Mouse (Mus musculus) ovary, postnatal 36 days (tissue): Measurements from ENCODE around the gene Mroh9.

Source experiments
- DNase-seq: peaks from one replicate; pipeline ENCODE4 v3.0.0; 2022; ENCODE audit warnings: low spot score, mixed read lengths

The Mroh9 gene

DNA sequence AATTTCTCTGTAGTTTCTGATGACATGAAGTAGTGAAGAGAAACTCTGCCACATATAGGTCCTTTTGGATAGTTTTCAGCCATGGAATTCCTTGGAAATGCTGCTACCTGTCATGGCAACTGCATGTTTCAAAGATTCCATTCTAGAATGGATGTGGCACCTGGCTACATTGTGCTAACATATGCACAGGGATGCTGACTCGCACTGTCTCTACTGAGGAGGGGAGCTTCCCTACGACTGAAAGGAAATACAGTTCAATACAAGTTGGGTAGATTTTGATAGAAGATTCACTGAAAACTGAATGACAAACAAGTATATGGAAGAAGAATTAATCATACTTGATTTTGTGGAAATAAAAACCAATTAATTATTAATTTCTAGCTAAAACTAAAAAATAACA lies at the start of gene Mroh9:
TSS of gene Mroh9 (minus strand) at position 101 of the 400 bp plus-strand sequence.
- DNase-seq: no peak

DNA sequence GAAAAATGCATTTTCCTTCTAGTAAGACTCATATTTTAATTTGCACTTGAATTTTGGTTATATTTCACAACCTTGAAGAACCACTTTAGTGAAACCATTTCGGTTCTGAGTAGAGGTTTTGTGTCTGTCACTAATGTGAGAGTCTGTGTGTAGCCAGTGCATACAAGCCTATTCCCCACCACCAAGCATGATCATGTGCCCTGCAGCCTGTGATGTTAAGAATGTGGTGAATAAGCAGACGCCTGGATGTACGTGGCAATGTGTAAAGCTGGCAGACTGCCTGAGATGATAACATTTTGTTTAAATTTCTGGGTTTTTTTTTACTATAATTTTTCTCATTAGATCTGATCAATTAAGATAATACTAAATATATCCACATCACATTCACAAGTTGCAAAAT lies 44.5 kb upstream of the Mroh9 start:
- DNase-seq: no peak

DNA sequence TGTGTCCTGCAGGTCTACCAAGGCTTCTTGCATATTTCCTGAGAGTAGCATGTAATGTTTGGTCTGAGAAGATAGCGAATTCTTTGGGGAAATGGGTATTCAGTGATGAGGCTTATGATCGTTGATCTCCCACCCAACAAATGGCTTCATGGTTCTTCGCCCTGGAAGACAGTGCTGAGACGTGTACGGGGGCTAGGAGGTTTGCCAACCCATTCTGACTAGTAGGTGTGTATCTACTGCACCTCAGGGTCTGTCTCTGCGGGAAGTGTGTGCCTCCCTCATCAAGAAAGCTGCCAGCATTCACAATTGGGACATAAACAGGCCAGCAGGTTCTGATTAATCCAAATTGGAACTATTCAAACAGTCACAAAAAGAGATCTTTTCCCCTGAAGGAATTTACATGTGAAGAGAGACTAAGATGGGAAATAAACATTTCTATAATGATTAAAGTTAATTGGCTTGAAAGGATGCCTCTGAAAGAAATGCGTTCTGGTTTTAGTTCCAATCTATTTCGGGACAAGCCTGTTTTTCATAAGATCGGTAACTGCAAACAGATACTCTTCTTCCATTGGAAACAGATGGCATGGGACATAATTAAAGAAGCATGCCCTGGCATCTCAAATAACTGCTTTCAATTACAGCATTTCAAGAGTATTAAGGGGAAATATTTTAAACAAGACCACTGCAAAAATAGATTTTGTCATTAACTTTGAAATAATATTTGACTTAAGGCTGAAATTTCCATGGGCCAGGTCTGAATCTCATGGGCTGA lies 43.8 kb upstream of the Mroh9 start:
- DNase-seq: no peak

DNA sequence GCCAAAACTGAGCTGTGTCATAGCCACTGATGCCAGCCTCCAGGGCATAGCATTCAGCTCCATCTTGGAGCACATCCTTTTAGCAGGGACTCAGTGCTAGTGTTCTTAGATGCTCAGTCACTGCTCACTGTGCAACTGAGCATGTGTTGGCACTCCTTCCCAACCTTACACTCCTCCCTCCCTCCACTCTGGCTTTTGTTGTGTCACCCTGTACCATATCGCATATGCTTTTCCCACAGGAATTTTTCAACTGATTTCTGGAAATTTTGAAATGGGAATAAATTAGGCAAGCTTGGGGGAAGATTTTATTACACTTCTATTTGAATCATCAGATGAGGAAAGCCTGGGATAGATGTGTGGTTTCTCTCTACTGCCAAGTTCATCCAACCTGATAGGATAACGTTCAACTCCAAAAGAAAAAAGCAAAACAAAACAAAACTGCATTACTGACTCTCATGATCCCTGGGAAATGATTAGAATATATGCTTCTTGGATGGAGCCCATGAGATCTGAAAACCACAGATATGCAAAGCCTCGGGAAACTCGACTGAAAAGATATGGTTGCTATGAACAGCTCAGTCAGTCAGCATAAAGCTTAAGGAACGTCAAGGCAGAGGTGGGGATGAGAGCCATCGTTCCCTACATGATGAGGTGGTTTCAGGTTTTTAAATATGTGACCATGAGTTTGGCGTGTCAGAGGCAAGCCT lies 40.9 kb upstream of the Mroh9 start:
- DNase-seq: no peak

DNA sequence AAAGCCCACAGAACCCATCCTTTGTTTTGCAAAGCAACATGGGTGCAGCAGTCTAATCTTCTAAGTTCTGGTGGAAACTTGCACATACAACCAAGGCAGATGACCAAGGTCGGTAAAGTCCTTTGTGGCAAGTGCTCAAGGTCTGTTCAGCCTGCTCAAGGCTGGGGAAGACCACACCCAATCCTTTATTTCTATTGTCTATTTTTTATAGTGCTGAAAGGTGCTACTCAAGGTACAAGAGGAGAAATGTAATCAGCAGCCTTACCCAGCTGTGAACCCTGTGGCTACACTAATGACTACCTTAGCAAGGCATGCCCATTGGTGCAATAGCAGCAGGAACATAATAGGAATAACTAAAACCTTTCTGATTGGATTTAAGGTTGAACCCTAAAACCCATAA lies 36.9 kb upstream of the Mroh9 start:
- DNase-seq: no peak

DNA sequence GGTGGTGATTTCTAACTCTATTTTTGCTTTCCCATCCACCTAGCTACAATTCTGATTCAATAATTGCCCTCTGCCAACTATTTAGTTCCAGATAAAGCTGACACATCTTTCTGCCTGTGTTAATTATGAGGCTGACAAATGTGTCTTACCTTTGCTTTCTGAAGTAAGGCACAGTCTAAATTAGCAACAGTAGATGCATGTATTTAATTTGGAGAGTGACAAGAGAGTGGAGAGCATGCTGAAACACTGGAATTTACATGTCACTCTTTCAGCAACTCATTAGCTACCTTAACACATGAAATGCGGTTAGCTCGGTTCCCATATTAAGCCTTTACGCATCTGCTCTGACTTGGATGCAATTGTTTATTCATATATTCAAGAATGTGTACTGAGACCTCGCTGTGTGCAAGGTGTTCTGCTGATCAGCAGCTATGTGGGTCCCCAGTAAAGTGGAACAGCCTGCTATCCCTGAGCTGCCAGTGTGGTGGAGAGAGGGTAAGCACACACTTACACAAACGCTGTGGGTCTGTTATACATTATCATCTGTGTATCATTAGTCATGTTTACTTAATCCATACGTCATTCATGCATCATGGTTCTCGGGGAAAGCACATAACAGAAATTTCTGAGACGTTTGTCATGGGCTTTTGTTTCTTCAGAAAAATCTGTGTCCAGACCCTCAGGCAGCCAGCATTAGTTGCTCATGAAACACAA lies 28.1 kb upstream of the Mroh9 start:
- no peak for DNase-seq

DNA sequence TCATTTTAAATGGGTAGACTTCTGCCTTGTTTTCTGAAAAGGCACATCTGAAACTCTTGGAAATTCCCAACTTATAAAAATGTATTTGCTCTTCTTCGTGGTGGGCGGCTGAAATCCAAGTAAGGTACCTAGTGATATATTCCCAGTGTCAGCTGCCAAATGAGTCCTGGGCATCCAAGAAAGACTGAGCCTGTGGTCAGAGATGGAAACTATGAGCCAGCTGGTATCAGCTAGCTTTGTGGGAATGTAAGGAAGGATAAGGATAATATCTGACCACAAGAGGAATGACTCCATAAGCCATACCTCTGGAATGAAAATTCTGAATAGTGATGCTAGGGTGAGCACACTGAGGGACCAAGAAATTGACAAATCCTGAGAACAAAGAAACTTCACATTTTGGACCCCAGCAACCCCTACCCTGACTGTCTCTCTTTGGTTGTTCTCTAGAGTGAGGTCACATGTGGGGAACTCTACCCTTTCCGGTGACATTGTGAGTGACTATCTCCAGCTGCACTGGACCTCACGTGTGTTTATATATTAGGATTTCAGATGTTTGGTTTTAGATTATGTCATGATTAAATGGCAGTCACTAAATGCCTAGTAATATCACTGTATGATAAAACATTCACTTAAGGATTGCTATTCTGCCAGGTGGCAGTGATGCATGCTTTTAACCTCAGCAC lies 27.2 kb upstream of the Mroh9 start:
- DNase-seq: no peak

DNA sequence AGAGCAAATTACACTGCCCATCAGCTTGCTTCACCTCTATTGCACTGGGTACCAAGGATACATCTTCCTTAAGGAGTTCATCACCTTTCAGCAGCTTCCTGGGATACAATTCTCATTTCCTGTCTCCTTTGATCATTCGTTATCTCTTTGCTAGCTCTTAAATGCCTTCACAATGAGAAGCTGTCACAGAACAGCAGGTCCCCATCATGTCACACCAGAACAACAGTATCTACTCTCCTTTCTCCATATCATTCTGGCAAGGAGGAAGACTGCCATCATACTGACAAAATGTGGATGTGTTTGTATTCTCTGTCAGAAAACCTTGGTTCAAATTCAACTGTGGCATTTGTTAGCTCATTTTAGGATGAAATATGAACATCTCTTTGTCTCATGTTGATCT lies 19.5 kb upstream of the Mroh9 start:
- DNase-seq: no peak

DNA sequence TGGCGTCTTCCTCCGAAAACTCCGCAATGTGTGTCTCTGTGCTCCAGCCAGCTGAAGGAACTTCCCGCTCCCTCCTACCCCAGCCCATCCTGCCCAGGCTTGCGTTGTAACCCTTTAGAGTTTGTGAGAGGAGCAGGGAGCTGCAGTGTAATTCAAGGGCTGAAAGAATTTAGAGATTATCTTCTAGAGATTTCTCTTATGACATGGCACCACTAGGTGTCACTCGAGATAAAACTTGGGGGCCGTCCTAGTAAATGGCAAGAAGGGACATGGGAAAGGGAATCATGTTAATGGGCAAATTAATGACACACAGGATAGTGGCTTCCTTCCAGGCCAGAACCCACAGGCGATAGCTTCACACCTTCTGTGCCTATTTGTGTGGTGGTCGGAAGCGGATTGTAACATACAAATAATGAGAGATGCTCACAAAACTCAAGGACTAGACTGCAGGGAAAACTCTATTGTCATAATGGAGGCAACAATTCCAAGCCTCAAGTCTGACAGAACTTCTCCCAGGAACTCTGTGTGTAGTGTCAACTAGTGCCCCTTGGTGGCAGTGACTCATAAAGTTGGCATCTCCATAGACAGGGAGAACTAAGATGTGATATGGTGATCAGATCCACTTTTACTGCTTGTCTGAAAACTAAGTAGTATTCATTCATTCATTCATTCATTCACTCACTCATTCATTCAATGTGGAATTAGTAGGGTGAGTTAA lies 6.1 kb upstream of the Mroh9 start:
- no peak for DNase-seq

DNA sequence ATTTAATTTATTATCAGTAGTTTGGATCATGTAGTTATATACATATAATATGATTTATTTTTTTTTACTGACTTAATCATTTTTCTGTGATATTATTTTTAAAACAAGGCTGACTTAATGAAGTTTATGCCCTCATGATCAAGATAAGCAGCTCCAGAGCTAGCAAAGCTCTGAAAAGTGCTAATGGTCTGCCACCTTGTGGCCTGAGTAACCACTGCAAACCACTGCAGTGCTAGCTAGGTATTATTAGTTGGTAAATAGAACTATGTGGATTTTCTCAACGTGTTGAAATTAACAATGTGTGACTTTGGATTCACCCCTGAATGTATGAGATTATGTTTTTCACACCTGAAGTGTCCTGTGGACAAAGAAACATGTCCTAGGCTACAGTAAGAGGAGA lies 15.0 kb downstream of the Mroh9 start:
- DNase-seq: peak; percentile 39

DNA sequence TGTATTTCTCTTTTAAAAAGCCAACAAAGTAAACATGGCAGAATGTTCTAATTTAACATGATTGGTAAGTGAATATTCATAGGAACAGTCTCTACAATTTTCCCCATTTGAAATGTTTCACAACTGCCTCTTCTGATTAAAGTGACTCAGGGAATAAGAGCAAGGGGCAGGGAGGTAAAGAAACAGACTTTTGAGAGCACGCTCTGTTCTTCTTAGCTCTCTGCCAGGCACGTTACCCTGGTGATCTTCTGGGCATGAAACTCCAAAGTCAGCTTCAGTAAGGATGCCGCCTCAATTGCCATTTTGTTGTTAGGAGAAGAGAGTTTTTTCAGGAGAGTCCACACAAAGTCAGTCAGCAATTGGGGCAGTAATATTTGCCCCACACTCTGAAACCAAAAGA lies 25.1 kb downstream of the Mroh9 start:
- DNase-seq: no peak

DNA sequence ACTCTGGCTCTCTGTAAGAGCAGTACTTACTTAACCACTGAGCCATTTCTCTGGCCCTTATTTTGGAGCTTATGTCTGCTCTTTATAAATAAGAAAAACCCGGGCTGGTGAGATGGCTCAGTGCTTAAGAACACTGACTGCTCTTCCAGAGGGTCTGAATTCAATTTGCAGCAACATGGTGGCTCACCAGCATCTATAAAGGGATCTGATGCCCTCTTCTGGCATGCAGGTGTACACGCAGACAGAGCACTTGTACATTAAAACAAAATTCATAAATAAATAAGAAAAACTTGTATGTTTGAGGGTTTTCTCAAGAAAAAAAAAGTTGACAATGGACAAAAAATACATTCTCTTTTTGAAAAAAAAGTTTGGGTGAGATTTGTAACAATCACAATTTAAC lies 28.1 kb downstream of the Mroh9 start:
- no peak for DNase-seq

DNA sequence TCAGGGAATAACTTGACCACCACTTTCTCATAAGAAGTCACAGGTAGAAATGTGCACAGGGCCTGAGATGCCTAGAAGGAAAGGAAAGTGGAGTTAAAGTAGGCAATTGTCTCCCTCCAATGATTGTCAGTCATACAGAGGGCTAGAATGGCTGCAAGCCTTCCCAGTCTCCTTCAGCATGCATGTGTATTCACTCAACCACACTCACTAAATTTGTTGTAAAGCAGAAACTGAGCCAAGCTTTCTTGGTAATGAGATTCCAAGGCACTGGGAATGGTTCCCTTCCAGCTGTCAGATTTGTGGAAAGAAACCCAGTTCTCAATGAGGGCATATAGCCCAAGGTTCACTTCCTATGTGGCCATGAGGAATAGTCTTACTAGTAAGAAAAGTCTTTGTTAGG lies 29.8 kb downstream of the Mroh9 start:
- no peak for DNase-seq

DNA sequence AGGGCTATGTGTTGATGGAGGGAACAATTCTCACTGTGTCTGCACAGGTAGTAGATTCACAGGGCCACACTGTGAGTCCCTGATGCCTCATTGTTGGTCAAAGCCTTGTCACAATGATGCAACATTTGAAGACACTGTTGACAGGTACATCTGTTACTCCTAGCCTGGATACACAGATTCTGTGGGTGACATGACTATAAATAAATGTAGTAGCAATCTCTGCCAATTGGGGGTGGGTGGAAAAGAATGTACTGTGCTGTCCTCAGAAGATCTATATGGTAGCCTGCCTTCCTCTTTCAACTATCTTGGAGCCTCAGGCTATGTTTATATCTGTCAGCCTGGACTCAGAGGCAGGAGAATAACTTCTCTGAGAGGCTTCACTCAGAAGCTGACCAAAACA lies 62.4 kb downstream of the Mroh9 start:
- no peak for DNase-seq

DNA sequence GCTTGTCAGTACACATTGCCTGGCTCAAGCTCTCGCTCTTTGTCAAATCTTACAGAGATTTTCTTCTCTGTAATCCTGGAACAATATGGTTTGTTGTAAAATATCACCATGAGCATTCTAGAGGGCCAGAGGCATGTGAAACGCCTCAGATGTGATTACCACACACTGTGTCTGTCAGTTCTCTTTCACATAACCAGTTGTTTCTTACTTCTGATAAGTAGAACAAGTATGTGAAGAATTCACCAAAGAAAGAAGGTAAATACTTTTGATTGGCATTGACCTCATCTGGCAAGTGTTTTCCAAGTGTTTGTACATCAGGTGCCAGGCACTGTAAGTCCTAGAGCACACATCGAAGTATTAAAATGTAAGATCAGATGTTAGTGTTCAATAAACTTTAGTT lies 76.2 kb downstream of the Mroh9 start:
- no peak for DNase-seq

DNA sequence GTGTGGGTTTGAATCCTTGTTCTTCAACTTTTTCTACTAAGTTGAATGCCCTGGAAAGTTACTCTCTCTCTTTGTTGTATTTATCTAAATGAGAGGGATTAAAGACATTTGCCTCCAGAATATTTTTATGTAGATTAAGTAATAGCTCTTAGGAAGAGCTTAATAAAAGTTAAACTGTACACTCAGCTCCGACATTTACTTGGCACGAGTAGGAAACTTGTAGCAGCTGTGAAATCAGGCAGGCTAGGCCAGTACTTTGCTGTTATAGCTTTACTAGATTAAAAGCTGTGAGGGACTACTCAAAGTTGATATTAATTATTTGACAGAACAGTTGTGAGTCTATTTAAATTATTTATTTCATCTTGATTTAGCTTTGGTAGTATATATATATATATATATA lies 82.0 kb downstream of the Mroh9 start:
- DNase-seq: no peak

DNA sequence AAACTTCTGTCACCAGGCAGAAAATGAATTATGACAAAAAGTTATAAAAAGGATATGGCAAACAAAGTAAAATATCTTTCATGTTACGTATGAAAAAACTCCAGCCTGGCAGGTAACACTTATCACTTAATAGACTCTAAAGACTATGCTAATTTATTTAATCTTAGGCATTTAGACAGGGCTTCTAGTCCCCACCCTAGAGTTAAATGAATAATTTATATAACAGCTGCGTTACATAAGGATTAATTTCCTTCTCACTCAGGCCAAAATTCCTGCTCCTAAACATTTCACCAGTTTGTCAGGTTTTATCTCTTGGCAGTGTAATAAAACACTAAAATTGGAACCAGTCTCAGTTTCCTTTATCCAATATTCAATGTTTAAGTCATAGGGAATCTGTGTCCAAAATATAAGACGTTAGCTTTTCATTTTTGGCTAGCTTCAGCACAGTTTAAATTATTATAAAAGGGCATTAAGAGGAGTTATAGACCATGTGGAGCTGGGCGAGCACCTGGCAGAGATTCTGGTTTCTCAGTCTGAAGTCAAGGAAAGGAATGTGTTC lies 84.1 kb downstream of the Mroh9 start:
- DNase-seq: no peak

DNA sequence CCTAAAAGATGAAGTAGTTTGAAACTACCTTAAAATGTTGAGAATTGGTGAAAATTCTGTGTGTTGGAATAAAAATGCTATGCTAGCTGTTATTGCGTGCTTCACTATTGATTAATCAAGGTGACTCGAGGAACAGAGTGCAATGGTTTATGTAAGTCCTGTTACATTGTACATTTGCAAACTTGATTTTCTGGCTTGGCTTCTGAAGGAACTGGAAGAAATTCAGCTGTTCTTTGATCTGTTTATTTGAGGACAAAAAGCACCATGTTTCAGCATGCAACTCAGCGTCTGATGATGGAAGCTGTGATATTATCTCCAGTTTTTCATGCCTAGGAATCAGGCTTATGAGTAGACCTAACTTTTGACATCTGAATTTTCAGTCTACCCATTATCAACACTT lies 97.9 kb downstream of the Mroh9 start:
- DNase-seq: no peak

DNA sequence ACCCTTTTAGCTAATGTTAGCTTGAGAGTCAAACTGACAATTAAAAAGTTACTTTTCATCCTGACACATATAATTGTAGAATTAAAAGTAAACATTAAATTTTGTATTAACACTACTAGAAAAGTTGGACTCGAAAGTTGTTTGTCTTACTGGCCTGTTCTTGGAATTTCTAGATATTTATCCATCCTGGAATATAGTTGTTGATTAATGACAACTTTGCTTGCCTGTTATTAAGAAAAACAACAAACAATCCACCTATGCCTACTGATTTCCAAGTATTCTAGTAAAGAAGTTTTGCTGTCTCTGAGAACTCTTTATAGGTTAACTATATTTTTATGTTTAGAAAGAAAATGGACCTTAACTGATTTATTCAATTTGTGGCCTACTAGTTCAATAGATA lies 98.7 kb downstream of the Mroh9 start:
- DNase-seq: no peak

DNA sequence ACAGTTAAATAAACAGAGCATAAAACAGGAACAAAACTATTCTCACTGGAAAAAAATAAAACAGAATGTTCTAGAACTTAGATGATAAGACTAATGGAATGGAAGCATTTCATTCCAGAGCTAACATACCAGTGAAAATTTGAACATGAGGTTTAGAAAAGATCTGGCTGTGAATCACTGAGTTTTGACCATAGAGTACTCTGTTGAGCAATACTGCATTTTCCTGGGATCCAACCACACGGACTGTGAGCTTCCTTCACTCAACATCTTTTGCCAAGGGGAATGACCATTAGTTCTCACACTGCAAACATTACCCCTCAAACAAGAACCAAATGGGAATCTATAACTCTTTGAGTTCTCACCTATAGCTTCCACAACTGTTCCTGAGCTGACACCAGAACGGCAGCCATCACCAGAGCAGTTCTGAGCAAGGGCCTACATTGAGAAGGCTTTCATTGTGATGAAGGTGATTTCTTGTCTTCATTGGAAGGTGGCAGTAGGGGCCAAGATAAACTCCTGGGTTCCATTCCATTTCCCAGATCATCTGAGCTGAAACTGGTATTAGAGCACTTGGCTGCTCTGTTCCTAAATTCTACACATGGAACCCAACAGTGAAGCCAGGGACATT lies 99.2 kb downstream of the Mroh9 start:
- DNase-seq: no peak

DNA sequence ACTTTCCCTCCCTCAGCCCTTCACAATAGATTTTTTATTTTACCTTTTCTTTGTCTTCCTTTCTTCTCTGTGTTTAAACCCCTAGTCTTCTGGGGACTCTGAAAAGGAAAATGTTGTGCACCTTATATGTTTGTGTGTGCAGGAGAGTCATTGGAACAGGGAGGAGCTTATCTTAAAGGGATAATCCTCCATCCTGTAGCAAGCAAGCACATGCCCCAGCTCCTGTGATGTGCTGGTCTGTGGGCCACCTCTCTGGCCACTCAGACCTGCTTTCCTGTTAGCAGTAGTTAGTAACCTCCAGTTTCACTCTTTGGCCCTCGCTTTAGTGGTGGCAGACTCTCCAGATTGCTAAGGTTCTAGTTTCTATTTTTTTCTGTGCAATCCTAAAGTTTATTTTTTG lies 101.0 kb downstream of the Mroh9 start, which contains the start of gene Fmo3:
TSS of gene Fmo3 (minus strand) at position 101 of the 400 bp plus-strand sequence.
- DNase-seq: no peak
